Mouse (Mus musculus) kidney, postnatal 14 days (tissue): ENCODE data around the gene Ptk6.

Experiments used
- DNase-seq: peaks from one replicate; pipeline ENCODE4 v3.0.0; 2022; ENCODE audit warnings: mixed read lengths

Gene Ptk6

GRCm38 (mm10) chr2:181202422-181202821 lies at the start of gene Ptk6:
Ptk6 (minus strand) TSS chr2:181202789.
- DNase-seq = no peak

- DNase-seq = no peak
These were observed 49.3 kb upstream of the Ptk6 start for GRCm38 (mm10) chr2:181251841-181252240.

GRCm38 (mm10) chr2:181249217-181249616 lies 46.6 kb upstream of the Ptk6 start:
- DNase-seq = no peak

- DNase-seq = no peak
These were observed 42.4 kb upstream of the Ptk6 start for GRCm38 (mm10) chr2:181245031-181245430.

GRCm38 (mm10) chr2:181243706-181244394 lies 41.3 kb upstream of the Ptk6 start:
- DNase-seq = peak; percentile 36

GRCm38 (mm10) chr2:181242314-181242665 lies 39.7 kb upstream of the Ptk6 start:
- no peak for DNase-seq

- DNase-seq = peak; percentile 71
These were observed 39.2 kb upstream of the Ptk6 start, which contains the start of gene Helz2 for GRCm38 (mm10) chr2:181241602-181242313. Helz2 (minus strand) TSS chr2:181242027.

GRCm38 (mm10) chr2:181240806-181241440 lies 38.3 kb upstream of the Ptk6 start:
- no peak for DNase-seq

GRCm38 (mm10) chr2:181239261-181239660 lies 36.7 kb upstream of the Ptk6 start:
- DNase-seq = no peak

- no peak for DNase-seq
These were observed 36.3 kb upstream of the Ptk6 start for GRCm38 (mm10) chr2:181238861-181239260.

- no peak for DNase-seq
These were observed 35.6 kb upstream of the Ptk6 start for GRCm38 (mm10) chr2:181238091-181238610.

GRCm38 (mm10) chr2:181237251-181238014 lies 34.8 kb upstream of the Ptk6 start:
- DNase-seq = no peak

- DNase-seq = no peak
These were observed 33.3 kb upstream of the Ptk6 start for GRCm38 (mm10) chr2:181235681-181236566.

- no peak for DNase-seq
These were observed 32.1 kb upstream of the Ptk6 start for GRCm38 (mm10) chr2:181234680-181235079.

GRCm38 (mm10) chr2:181233443-181233842 lies 30.9 kb upstream of the Ptk6 start:
- DNase-seq = no peak

GRCm38 (mm10) chr2:181231171-181231570 lies 28.6 kb upstream of the Ptk6 start:
- no peak for DNase-seq

GRCm38 (mm10) chr2:181228335-181228734 lies 25.7 kb upstream of the Ptk6 start:
- peak; percentile 19 for DNase-seq

GRCm38 (mm10) chr2:181227122-181227521 lies 24.5 kb upstream of the Ptk6 start:
- no peak for DNase-seq

GRCm38 (mm10) chr2:181224994-181225393 lies 22.4 kb upstream of the Ptk6 start:
- DNase-seq = no peak

- DNase-seq = peak; percentile 38
These were observed 17.8 kb upstream of the Ptk6 start for GRCm38 (mm10) chr2:181220361-181220760.

GRCm38 (mm10) chr2:181219538-181220216 lies 17.1 kb upstream of the Ptk6 start, which contains the start of gene Fndc11:
Fndc11 (plus strand) TSS chr2:181220013.
- peak; percentile 89 for DNase-seq
